Mouse (Mus musculus): Measurements from ENCODE around the gene Ehd1. TPM values are rescaled to one million over a fixed set of nuclear protein-coding genes. Genes with fewer than 3 reads are reported as not detected.
A peak's percentile ranks its signal among the peaks of the same experiment; 100 is the strongest.
"Not testable (repeated sequence)": the region's sequence is repeated elsewhere in the genome, so short reads cannot be mapped to it uniquely, and the experiment has no call there.

Gene Ehd1
- total RNA-seq, 2 experiments from 2014 or later = 88.2 to 90.2 TPM

GRCm38 (mm10) chr19:6278439-6279073 lies 2.0 kb downstream of the Ehd1 start:
- no peak for DNase-seq (ENCODE audit: low spot score in 2 of 2)

GRCm38 (mm10) chr19:6279481-6280144 lies 3.1 kb downstream of the Ehd1 start:
- DNase-seq (ENCODE audit: low spot score in 2 of 2) = no peak

- no peak for DNase-seq (ENCODE audit: low spot score in 2 of 2)
These were observed 4.0 kb downstream of the Ehd1 start for GRCm38 (mm10) chr19:6280554-6280953.

- no peak for DNase-seq (ENCODE audit: low spot score in 2 of 2)
These were observed 4.8 kb downstream of the Ehd1 start for GRCm38 (mm10) chr19:6281122-6282020.

- DNase-seq (ENCODE audit: low spot score in 2 of 2) = no peak
These were observed 6.5 kb downstream of the Ehd1 start for GRCm38 (mm10) chr19:6283001-6283400.

- DNase-seq (ENCODE audit: low spot score in 2 of 2) = no peak
These were observed 8.0 kb downstream of the Ehd1 start for GRCm38 (mm10) chr19:6284502-6284901.

- DNase-seq (ENCODE audit: low spot score in 2 of 2) = no peak
These were observed 8.7 kb downstream of the Ehd1 start for GRCm38 (mm10) chr19:6285226-6285625.

- no peak for DNase-seq (ENCODE audit: low spot score in 2 of 2)
These were observed 9.3 kb downstream of the Ehd1 start for GRCm38 (mm10) chr19:6285632-6286433.

- no peak for DNase-seq (ENCODE audit: low spot score in 2 of 2)
These were observed 10.2 kb downstream of the Ehd1 start for GRCm38 (mm10) chr19:6286434-6287401.

- no peak for DNase-seq (ENCODE audit: low spot score in 2 of 2)
These were observed 11.8 kb downstream of the Ehd1 start for GRCm38 (mm10) chr19:6288236-6288894.

GRCm38 (mm10) chr19:6289696-6290238 lies 13.2 kb downstream of the Ehd1 start:
- no peak for DNase-seq (ENCODE audit: low spot score in 2 of 2)

- DNase-seq (ENCODE audit: low spot score in 2 of 2) = not testable (repeated sequence)
These were observed 14.2 kb downstream of the Ehd1 start for GRCm38 (mm10) chr19:6290720-6291116.

GRCm38 (mm10) chr19:6291117-6291781 lies 14.7 kb downstream of the Ehd1 start:
- no peak for DNase-seq (ENCODE audit: low spot score in 2 of 2)

GRCm38 (mm10) chr19:6292262-6292661 lies 15.7 kb downstream of the Ehd1 start:
- DNase-seq (ENCODE audit: low spot score in 2 of 2) = no peak

- DNase-seq (ENCODE audit: low spot score in 2 of 2) = no peak
These were observed 17.8 kb downstream of the Ehd1 start for GRCm38 (mm10) chr19:6294301-6294700.

- DNase-seq (ENCODE audit: low spot score in 2 of 2) = no peak
These were observed 20.2 kb downstream of the Ehd1 start for GRCm38 (mm10) chr19:6296551-6297210.

GRCm38 (mm10) chr19:6297641-6298040 lies 21.1 kb downstream of the Ehd1 start:
- DNase-seq (ENCODE audit: low spot score in 2 of 2) = peak in 1 of 2 experiments; percentile 40

- DNase-seq (ENCODE audit: low spot score in 2 of 2) = no peak
These were observed 22.5 kb downstream of the Ehd1 start for GRCm38 (mm10) chr19:6299003-6299402.

All from adrenal gland, postnatal 4 days (tissue).